Mouse (Mus musculus) retina, postnatal 7 days (tissue): Measurements from ENCODE around the gene Zswim4.

Experiments used
- DNase-seq: peaks from one replicate; pipeline ENCODE4 v3.0.0-alpha.2; 2012; ENCODE audit warnings: low read depth, low spot score

The Zswim4 gene

DNA sequence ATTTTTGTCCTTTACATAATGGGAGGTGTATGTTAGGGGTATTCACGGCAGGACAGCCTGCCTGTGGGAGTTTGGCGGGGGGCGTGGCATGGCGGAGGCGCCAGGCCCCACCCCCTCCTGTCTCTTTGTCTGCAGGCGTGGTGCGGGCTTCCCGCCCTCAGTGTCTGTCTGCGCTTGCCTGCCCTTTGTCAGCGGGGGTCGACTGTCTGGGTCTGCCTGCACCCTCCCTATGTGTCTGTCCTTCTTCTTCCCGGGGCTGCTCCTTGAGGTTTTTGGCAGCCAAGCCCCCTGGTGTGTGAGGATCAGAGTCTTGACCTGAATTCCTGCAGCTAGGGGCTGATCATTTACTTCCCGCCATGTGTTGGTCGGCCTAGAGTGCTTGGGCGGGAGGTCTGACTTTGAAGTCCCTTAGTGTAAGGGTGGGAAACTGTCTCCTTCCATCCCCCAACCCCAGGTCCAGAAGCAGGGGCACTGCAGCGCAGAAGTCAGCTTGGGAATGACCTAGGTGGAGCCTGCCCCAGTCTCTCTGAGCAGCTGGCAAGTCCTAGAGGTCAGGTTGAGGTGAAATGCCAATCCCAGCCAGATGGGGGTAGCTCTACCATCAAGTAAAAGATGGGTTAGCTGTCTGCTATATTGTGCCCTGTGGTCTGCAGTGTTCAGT is 56.2 kb downstream of the Zswim4 start:
- DNase-seq: no peak

DNA sequence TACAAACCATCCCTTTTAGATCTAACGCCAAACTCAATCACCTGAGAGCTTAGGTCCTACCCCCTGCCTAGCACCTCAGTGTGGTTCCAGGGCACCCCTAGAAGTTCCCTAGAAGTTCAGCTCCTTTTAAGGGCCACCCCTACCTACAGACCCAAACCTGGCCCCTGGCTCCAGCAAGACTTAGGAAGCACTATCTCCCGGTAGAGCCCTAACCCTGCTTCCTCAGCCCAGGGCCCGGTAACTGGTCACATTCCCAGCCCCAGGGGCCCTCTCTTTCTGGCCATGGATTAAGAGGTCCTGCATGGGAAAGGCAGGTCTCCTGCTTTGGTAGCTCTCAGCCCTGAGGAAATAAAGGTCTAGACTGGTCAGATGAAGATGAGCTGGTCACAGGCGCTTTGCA is 56.9 kb downstream of the Zswim4 start:
- DNase-seq: no peak

DNA sequence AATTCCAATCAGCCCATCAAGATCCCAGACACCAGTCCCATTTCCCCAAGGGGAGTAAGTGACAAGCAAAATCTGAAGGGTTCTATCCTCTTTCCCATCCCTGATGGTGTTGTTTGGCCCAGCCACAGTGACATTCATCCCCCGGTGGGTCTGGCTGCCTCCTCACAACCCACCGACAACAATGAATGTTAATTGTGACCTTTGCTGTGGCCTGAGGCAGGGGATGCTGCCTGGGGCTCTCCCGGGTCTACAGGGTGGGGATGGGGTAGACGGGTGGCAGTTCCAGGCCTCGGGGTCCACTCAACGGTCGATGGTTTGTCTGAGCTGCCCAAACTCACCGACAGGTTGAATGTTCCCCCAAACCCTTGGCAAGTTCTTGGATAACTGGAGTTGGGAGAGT is 58.3 kb downstream of the Zswim4 start:
- no peak for DNase-seq

DNA sequence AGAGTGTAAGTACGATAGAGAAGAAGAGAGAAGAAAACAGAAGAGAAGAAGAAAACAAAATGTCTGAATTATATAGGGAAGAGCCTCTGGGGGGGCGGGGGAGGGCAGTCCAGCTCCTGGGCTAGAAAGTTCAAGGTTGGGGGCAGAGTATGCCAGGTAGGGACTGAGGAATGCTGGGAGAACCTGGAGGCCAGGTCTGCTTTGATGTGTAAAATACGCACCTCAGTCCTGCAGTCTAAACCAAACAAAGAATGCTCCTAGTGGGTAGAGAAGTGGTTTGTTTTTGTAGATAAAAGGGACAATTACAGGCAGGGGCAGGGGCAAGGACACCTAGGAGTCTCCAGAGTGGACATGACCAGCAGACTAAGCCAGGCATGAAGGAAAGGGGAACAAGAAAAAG is 59.5 kb downstream of the Zswim4 start:
- no peak for DNase-seq

DNA sequence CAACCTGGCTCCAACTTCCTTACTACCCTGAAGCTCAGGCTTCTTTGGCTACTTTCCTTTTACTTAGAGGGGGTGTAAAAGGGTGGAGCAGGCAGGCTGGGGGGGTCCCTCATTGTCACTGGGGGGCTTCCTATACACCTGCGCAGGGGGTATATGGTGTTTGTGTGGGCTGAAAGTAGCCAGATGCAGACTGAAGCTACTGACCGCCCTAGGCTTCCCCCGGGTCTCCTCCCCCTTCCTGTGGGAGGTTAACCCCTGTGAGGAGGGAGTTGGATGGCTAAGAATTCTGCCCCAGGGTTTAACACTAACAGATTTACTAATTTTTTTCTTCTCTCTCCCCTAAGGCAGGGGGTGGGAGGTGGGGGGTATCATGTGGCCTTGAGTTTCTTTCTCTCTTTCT is 60.3 kb downstream of the Zswim4 start:
- DNase-seq: no peak

DNA sequence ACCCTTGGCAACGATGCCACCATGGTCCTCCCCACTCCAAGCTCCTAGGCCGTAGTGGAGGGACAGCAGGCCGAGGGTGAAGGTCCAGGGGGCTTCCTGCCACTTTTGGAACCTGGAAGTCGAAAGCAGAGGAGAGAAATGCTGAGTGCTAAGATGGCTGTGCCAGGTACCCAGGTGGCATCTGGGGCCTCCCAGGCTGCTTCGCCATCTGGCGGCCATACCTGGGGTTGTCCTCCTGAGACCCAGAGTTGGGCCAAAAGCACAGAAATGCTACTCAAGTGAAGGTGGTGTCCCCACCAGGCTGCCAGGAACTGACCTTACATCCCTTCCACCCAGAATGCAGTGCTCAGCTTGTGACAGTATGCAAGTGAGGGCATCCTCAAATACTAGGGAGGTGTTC is 63.0 kb downstream of the Zswim4 start:
- DNase-seq: no peak

DNA sequence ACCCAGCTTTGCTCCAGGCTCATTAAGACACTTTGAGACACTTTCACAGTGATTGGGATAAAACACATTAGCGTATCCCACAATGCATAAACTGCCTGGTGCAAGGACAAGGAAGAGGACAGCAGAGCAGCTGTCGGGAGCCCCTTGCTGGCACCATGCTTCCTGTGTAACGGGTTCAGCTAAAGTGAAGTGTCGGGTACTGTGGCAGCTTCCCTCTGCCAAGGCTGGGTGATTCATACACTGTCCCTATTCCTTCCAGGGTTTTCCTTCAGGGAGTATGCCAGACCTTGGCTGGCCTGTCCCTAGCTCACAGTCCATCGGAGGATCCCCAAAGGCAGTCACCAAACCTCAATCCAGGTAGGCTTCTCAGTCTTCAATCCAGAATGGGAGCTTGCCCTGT is 66.8 kb downstream of the Zswim4 start:
- no peak for DNase-seq

DNA sequence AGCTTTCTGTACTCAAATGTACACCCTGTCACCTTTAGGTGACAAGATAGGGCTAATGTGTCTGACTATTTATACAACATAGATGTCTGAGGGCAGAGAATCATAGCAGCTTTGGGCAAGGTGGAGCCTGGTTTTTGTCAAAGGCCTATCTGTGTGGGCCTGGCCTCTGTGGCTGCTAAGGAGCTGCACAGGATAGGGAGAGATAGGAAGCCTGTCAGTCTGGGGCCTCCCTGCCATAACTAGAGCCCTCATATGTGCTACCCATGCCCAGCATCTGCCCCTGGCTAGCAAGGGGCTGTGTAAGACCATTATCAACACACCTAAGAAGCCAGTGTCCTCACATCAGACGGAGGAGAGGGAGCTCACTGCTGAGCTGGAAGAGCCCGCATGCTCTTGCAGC is 69.2 kb downstream of the Zswim4 start:
- no peak for DNase-seq
